Mouse (Mus musculus) mouse trophoblast stem cell (cell line): Measurements from ENCODE around the gene Man1c1.

Experiments
- in situ Hi-C, 2 experiments: fragments of 300-500 bp; cut with MseI, MboI; formaldehyde crosslinking; loops; 2 replicates in 1 of 2; 3 replicates in 1 of 2; pipeline ENCODE4 v1.15.1; 2025

Man1c1 gene

GRCm38 (mm10) chr4:134604472-134604871, 99.6 kb downstream of the Man1c1 start:
- in situ Hi-C loops = no loop called here

GRCm38 (mm10) chr4:134603553-134603952, 100.5 kb downstream of the Man1c1 start:
- in situ Hi-C loops = no loop called here

GRCm38 (mm10) chr4:134602610-134603009, 101.5 kb downstream of the Man1c1 start:
- in situ Hi-C loops = no loop called here

GRCm38 (mm10) chr4:134601981-134602380, 102.1 kb downstream of the Man1c1 start:
- in situ Hi-C loops = no loop called here

GRCm38 (mm10) chr4:134601404-134601803, 102.7 kb downstream of the Man1c1 start:
- in situ Hi-C loops = no loop called here

GRCm38 (mm10) chr4:134600777-134601176, 103.3 kb downstream of the Man1c1 start:
- in situ Hi-C loops = no loop called here

- in situ Hi-C loops = no loop called here
Measured at GRCm38 (mm10) chr4:134600060-134600459, 104.0 kb downstream of the Man1c1 start.

- in situ Hi-C loops = no loop called here
Measured at GRCm38 (mm10) chr4:134596816-134597692, 107.0 kb downstream of the Man1c1 start.

- in situ Hi-C loops = no loop called here
Measured at GRCm38 (mm10) chr4:134594731-134595439, 109.2 kb downstream of the Man1c1 start.

GRCm38 (mm10) chr4:134592442-134592841, 111.6 kb downstream of the Man1c1 start:
- in situ Hi-C loops = no loop called here

- in situ Hi-C loops = no loop called here
Measured at GRCm38 (mm10) chr4:134591506-134592061, 112.5 kb downstream of the Man1c1 start.

- in situ Hi-C loops = no loop called here
Measured at GRCm38 (mm10) chr4:134590227-134590926, 113.7 kb downstream of the Man1c1 start.

GRCm38 (mm10) chr4:134589786-134590185, 114.3 kb downstream of the Man1c1 start:
- in situ Hi-C loops = no loop called here

- in situ Hi-C loops = no loop called here
Measured at GRCm38 (mm10) chr4:134588951-134589350, 115.1 kb downstream of the Man1c1 start.

GRCm38 (mm10) chr4:134588287-134588686, 115.8 kb downstream of the Man1c1 start:
- in situ Hi-C loops = no loop called here

- in situ Hi-C loops = no loop called here
Measured at GRCm38 (mm10) chr4:134587636-134588197, 116.4 kb downstream of the Man1c1 start.

GRCm38 (mm10) chr4:134586631-134587030, 117.5 kb downstream of the Man1c1 start:
- in situ Hi-C loops = no loop called here

GRCm38 (mm10) chr4:134586126-134586525, 118.0 kb downstream of the Man1c1 start:
- in situ Hi-C loops = no loop called here

GRCm38 (mm10) chr4:134583513-134583912, 120.6 kb downstream of the Man1c1 start:
- in situ Hi-C loops = no loop called here

- in situ Hi-C loops = no loop called here
Measured at GRCm38 (mm10) chr4:134581365-134581764, 122.7 kb downstream of the Man1c1 start.

- in situ Hi-C loops = no loop called here
Measured at GRCm38 (mm10) chr4:134580351-134581148, 123.5 kb downstream of the Man1c1 start.
